Mouse (Mus musculus): Measurements from ENCODE around the gene Arhgap19. TPM values are rescaled to one million over a fixed set of nuclear protein-coding genes. Genes with fewer than 3 reads are reported as not detected.

Gene Arhgap19
- total RNA-seq, 2 experiments from 2014 or later: 14.5 to 15.4 TPM

DNA sequence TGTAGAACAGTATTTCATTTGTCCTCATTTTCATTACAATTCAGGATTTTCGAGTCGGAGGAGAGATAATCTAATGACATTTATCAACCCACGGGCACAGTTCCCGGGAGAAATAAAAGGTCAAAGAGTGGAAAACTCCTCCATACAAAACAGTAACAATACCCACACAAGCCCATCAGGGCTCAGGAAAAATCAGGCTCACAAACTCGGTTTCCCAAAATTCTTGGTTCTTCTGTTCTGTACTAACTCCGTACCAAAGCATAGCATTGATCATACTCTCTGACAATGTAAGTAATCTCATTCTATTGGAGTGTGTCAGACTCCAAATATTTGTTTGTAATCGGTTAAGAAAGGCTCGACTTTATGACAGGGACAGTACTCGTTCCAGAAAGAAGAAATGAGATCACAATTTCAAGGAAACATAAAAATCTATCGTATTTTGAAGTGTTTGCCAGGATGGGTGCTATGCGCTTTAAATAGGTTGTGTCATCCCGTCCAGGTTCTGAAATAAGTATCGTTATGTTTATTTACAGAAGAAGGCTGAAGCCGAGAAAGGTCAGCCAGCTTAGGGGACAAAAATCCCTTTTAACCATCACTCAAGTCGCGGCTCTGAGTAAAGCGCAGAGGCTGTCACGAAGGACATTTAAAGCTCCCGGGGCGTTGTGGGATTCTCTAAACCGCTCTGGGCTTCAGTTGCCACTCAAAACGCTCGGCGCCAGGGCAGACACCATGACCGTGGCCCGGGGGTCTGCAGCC lies 683 bp downstream of the Arhgap19 start:
- no peak for DNase-seq (ENCODE audit: low spot score in 2 of 2)

DNA sequence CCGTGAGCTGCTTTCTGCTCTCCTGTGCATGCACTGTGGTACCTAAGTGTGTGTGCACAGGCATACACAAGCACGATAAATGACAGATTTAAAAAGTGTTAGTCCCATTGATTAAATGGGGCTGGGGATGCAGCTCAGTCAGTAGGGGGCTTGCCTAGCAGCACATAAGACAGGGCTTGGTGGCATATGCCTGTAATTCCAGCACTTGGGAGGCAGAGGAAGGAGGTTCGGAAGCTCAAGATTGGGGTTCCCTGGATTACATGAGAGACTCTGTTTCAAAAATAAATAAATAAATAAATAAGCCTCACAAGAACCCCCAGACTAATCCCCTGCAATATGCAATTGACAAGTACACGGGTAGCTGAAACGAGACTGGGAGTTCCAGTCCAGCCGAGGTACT lies 1.4 kb downstream of the Arhgap19 start:
- no peak for DNase-seq (ENCODE audit: low spot score in 2 of 2)

DNA sequence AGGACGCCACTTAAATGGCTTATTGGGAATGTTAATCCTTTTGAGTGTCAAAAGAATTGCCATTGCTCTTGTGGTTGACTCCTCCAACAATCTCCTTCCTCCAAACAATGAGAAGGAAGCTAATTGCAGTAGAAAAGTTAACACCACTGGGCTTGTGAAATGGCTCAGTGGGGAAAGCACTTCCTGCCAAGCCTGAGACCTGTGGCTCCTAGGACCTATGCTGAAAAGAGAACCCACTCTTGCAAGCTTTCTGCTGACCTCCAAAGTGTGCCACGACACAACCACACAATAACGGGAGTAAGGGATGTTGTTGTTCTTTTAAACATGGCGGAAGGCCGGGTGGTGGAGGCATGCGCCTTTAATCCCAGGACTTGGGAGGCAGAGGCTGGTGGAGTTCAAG lies 4.3 kb downstream of the Arhgap19 start:
- DNase-seq (ENCODE audit: low spot score in 2 of 2): no peak

DNA sequence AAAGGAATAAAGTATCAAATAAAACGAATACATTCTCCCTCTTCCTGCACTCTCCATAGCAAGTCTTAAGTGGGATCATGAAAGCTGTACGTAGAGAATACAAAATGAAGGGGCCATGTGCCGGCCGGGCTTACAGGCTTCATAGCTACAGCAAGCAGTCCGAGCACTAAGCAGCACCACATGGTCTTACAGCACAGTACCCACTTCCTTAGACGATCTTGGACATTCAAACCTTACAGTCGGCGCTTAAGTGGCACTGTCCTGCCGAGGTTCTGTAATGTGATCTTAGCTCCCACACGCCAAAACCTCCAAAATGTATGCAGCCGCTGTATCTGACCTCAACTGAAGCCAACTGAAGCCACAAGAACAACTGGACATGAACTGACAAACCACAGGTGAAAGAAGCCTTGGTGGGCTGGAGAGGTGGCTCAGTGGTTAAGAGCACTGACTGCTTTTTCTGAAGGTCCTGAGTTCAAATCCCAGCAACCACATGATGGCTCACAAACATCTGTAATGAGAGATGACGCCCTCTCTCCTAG lies 5.0 kb downstream of the Arhgap19 start:
- no peak for DNase-seq (ENCODE audit: low spot score in 2 of 2)

DNA sequence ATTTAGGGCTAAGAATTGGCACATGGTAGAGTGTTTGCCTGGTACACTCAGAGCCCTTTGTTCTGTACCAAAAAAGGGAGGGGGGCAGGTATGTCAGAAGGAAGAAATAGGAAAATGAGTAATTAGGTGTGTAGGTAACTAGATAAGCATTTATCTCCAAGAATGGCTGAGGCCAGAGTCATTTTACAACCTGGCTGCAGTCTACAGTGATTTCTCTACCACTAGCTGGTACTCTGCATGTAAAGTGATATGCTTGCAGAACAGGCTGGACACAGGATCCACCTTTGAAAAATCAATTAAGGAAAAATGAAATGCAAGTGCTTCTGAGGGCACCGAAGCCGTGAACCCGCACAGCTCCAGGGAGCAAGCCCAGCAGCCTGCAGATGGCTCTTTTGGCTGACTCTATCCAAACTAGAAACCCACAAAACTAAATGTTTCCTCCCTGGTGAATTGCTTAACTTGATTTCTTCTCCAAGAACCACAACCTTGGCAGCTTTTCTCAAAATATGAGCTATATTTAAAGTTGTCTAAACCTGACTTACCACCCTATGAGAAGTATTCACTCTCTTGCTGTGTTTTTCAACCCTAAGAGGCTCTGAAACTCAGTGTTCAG lies 5.6 kb downstream of the Arhgap19 start:
- DNase-seq (ENCODE audit: low spot score in 2 of 2): no peak

DNA sequence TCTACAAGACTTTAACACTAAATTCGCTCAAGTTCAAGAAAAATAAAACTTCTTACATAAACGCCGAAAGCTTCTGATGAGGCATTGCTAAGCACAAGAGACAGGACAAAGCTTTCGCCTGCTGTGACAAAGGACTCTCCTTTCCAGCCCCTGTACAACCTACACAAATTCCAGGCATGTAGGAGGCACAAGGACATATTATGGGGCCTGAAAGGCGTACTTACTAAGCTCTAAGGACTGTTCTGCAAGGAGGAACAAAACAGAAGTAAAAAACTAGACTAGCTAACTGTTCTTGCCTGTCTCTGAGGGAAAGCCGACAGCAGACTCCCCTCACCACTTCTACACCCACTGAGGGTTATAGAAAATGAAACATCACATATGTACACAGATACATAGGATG lies 6.9 kb downstream of the Arhgap19 start:
- DNase-seq (ENCODE audit: low spot score in 2 of 2): no peak

DNA sequence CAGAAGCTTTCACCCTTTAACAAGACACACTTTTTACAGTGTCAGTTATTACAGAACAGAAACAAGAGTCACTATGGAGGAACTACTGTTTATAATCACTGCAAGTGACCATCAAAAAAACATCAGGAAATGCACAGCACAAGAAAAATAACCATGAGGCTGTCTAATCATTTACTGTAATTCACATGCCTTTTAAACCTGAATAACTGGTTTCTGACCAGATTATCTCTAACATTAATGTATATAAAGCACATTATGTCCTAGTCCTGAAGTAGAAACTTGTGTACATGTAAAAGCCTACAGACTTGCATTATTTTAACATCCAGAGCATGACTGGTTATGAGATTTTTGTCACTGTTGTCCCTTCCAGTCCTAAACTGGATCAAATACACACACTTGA lies 7.8 kb downstream of the Arhgap19 start:
- DNase-seq (ENCODE audit: low spot score in 2 of 2): no peak

DNA sequence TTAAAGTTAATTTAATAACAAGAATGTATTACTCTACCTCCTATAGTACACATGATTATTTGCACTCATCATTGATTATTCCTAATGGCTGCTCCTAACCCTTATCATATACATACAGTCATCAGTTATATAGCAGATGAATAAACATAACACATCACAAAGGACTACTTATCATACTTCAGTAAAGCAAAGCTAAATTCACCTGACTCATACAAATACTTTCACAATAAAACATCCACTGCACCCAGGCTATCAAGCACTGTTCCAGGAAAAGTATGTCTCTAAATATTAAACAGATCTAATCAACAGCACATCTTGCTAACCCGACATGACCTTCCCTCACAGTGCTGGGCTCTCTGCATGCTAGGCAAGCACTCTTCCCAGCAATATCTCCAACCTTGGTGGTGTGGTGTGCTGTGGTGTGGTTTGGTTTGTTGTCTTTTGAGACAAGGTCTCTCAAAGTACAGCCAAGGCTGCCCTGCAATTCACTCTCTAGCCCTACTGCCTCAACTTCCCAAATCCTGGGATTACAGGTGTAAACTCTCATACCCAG lies 8.8 kb downstream of the Arhgap19 start:
- DNase-seq (ENCODE audit: low spot score in 2 of 2): no peak

DNA sequence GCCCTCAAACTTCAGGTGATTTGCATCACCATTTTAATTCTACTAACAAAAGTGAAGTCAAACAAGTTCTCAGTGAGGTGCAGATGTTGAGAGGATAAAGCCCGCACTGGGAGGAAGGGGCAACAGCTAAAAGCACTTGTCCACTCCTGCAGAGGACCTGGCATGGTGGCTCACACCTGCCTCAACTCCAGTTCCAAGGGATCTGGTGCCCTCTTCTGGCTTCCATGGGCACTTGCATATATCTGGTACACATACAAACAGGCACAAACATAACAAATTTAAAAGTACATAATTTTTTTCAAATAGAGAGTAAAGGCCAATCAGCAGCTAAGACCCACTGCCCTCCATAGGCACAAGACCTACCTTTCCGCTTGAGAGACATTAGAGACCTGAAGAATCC lies 10.5 kb downstream of the Arhgap19 start:
- no peak for DNase-seq (ENCODE audit: low spot score in 2 of 2)

DNA sequence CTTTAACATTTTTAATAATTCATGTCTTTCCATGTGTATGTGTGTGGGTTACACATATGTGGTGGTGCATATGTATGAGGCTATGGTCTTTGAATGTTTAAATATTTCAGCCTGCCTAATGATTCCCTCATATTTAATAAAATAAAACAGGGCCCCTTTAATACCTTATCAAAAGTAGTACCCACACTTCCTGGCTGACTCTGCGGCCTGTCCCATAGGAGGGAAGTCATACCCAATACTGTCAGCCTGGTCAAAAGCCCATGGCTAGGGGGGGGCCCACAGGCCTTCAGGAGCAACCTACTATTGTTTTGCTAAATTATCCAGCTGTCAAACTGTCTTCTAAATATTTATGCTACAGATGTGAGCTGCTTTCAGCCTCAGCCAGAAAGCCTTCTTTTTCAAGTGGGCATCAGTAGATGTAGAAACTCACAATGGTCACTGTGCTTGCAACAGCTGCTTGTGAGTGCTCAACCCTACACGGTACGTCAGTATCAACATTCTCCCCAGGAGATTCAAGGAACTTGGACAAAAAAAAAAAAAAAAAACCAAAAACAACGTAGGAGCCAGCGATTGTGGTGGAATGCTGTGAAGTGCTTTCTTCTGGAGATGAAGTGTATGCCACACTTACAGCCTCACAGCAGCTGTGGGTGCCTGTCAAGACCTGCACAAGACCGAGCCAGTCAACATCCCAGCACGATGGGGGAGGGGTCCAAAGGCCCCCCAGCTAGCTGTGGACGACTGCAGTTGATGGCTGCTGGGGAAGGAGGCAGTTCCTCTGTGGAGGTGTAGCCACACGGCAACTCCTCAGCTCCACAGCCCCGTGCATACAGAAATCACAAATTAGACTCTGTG lies 12.5 kb downstream of the Arhgap19 start:
- no peak for DNase-seq (ENCODE audit: low spot score in 2 of 2)

DNA sequence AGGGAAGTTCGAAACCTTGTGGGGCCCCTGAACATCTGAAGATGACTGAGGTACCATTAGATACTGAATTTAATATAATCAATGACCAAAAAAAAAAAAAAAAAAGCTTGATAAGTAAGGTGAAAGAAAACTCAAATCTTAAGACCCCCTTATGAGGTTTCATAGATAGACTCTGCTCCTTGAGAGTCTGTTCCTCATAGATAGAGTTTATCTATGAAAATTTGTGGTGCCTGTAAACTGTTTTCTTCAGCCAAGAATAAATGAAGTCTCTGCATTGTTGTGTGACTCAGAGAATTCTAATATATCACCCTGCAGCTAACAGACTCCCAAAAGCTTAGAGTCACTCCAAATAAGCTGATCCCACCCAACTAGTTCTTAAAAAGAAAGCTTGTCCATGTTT lies 15.0 kb downstream of the Arhgap19 start:
- DNase-seq (ENCODE audit: low spot score in 2 of 2): no peak

DNA sequence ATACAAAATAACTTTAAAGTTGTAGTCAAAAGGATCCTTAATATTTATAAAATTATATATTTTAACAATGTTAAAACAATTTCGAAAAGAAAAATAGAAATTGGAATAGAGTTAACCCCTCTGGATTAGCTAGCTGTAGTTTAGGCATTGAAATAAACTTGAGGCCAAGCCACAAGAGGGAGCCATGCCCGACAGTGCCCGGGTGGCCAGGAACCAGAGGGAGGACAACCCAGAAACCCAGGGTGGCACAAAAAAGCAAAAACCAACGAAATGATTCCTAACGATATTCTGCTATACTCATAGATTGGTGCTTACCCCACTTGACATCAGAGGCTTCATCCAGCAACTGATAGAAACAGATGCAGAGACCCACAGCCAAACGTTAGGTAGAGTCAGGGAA lies 24.3 kb downstream of the Arhgap19 start:
- no peak for DNase-seq (ENCODE audit: low spot score in 2 of 2)

DNA sequence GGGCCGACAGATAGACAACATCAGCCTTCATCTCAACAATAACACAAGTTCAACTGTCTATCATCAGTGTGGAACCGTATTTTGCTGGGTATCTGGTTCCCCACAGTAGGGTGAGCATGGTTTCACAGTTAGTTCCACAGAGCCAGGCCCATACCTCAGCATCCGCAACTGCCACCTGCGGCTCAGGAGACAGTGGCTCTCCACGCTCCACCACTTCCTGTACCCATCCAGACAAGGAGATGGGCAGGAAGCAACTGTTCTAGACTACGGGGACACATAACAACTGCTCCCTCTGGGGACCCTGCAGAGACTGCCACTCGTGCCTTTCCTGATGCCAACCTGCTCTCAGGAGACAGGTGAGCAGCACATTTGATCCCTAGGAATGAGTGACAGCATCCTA lies 33.1 kb downstream of the Arhgap19 start:
- no peak for DNase-seq (ENCODE audit: low spot score in 2 of 2)

DNA sequence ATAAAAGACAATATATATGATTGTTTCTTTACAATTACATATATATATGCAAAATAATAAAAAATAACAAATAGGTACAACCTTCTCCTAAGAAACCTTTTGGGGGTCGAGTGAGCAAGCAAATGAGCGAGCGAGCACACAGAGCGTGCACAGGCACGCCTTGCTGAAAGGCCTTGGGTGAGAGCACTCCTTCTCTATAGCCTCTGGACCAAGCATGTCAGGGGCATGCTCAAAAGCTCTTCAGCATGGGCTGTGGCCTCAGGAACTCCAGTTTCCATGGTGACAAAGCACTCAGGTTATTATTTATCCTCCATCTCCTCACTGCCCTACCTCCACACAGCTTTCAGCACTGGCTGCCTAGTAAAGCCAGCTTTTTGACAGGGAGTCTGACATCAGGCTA lies 35.2 kb downstream of the Arhgap19 start:
- DNase-seq (ENCODE audit: low spot score in 2 of 2): no peak

DNA sequence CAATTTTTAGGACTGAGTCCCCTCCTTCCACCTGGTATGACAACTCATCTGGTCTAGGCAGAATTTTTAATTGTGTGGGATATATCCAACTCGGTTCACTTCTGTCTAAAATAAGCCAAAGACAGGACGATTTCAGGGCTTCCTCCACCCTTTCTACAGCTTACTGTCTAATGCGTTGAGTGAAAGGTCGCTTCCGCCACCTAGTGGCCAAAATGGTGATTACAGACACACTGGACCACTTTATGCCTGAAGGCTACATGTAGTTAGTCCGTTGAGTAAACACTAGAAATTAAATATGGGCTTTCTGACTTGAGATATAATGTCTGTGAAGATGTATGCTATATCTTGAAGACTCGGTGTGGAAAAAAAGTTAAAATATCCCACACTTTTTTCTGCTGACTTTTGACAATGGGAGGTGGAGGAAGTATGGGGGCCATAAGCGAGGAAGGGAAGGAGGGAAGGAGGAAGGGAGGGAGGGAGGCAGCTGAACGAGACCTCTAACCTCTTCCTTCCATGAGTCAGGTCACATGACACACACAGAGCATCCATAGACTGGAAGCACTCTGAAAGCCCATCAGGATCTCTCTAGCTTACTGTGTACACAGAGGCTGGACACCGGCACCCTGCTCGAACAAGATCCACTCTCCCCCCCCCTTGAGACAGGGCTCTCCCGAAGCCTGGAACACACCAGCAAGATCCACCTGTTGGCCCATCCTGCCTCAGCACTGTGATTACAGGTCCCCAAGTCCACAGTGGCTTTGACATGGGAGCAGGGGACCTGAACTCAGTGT lies 37.8 kb downstream of the Arhgap19 start:
- DNase-seq (ENCODE audit: low spot score in 2 of 2): peak; percentile 77 to 80

DNA sequence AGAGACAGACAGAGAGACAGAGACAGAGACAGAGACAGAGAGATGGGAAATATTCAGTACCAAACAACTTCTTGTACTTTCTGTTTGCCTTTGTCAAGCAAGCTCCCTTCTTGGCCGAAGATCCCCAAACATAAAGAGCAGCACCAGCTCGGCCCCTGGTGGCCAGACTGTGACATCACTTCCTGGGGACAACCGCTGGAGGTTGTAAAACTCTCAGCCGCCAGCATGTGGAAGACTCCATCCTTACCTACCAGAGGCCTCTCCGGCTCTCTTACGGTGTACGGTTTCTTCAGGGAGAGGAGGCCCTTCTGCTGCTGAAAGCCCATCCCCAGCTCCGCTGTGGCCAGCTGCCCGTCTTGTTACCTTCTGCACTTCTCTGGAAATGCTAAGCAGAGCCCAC lies 40.3 kb downstream of the Arhgap19 start:
- DNase-seq (ENCODE audit: low spot score in 2 of 2): no peak

DNA sequence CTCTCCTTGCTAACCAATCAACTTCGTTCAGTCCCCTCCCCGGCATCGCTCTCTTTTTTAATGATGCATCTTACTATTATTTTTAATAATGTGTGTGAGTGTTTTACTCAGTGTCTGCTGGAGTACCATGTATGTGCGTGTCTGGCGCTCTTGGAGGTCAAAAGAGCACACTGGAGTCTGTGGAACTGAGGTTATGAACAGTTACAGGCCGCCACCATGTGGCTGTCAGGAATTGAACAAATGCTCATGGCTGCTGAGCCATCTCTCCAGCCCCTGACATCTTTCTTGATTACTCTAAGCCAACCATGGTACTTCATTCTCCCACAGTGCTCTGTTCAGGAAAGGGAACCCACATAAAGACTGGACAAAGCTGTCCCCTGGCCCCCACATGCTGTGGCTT lies 42.1 kb downstream of the Arhgap19 start:
- no peak for DNase-seq (ENCODE audit: low spot score in 2 of 2)

DNA sequence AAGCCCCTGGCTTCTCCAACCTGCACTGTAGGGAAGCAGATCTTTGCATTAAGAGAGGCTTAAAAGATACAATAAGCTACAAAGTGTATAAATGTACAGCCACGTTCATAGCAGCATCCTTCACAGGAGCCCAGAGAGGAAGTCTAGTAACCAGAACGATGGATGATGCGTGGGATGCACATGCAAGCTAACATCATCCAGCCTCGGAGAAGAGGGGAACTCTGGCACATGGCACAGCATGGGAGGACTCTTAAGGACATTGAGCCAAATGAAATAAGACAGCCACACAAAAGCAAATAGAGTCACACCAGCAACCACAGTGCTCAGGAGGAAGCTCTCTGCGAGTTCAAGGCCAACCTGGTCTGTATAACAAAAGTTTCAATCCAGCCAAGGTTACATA lies 42.6 kb downstream of the Arhgap19 start:
- no peak for DNase-seq (ENCODE audit: low spot score in 2 of 2)

DNA sequence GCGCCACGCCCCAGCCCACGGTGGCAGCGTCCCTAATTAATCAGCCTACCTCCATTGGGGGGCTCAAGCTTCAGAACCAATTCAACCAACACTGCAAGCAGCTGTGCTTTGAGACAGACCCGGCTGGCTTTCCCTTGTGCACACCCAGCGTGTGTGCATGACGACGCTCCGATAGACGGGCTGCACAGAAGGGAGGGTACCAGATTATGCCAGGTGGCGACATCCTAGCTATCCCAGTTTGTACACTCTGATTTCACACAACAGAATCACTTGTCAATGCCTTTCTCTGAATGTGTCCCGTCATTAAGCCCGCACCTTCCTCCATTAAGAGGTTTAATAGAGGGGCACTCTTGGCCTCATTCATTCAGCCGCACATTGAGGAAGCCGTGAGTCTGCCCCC lies 47.1 kb downstream of the Arhgap19 start:
- no peak for DNase-seq (ENCODE audit: low spot score in 2 of 2)

DNA sequence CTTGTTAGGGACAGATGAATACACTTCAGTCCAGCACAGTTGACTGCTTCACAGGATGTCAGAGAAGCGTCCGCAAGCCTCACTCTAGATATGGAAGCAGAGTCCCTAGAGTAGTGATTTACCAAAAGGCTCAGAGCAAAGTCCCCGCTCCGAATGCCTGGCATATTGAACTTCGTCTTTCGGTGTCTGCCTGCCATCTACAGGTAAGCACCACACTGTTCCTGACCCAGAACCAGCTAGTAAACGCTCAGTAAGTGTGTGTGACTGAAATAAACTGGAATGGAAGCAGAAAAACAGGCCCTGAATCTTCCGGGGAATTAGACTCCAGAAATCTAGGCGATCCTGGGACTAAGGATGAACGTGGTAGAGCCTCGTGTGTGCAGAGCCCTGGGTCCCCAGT lies 49.9 kb downstream of the Arhgap19 start:
- DNase-seq (ENCODE audit: low spot score in 2 of 2): no peak

DNA sequence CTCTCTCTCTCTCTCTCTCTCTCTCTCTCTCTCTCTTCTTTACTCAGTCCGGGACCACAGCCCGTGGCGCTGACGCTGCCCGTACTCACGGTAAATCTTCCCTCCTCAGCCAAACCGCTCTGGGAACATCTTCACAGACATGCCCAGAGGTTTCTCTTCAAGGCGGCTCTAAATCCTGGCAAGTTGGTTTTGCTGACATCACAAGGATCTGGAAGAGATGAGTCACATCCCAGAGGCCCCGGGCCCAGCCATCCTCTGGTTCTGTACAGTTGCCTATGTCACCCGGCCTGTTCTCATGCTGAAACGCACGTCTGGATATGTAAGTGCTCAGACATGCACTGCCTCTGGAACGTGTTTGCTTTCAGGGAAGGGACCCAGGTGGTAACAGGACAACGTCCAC lies 54.4 kb downstream of the Arhgap19 start:
- no peak for DNase-seq (ENCODE audit: low spot score in 2 of 2)

Data from gastrocnemius, postnatal 4 days (tissue).